In genomic region chr2:122152850-122153249, GRCm38 (mm10) we compare ENCODE assay signal across 31 mouse cellular contexts. TPM values are rescaled to one million over a fixed set of nuclear protein-coding genes. Genes with fewer than 3 reads are reported as not detected.
DNase-seq lines count a peak whose midpoint lies in the region; ATAC-seq and TF ChIP-seq lines count a peak whose summit lies in the region.
"Had no signal": no experiment of that assay in that cellular context is flagged by ENCODE, and none has a peak within 500 bp of the region (broad histone marks: within the 10 kb centered on the region; RNA-seq: fewer than 3 reads in every experiment).

No protein-coding gene starts in this region.

- no peak for TF ChIP-seq POLR2A in MEL (IDR thresholded peaks at IDR 0.05; ENCODE audit: control insufficient read depth in 1 of 2, insufficient read depth in 1 of 2, low read depth in 1 of 2, low read length in 2 of 2, poor library complexity in 1 of 2)
- no peak for TF ChIP-seq POLR2A in bone marrow macrophage, adult 2 months (IDR thresholded peaks at IDR 0.05; ENCODE audit: borderline replicate concordance, low read depth, low read length)

- TF ChIP-seq EP300 in MEL (IDR thresholded peaks at IDR 0.05; ENCODE audit: low read depth in 1 of 2, low read length in 2 of 2) = no peak

- no peaks in the 10 kb centered on the region for H3K9me3 ChIP-seq in liver, embryonic 15.5 days (replicated peaks)
- H3K9me3 ChIP-seq in liver, embryonic 12.5 days (replicated peaks) = no peaks in the 10 kb centered on the region
- H3K9me3 ChIP-seq in MEL (replicated peaks; ENCODE audit: insufficient read depth, low read length) = no peaks in the 10 kb centered on the region
- H3K9me3 ChIP-seq in limb, embryonic 10.5 days (replicated peaks) = no peaks in the 10 kb centered on the region
- H3K9me3 ChIP-seq: embryonic facial prominence, embryonic 12.5 days; embryonic facial prominence, embryonic 15.5 days; forebrain, embryonic 12.5 days; forebrain, embryonic 15.5 days; hindbrain, embryonic 12.5 days; hindbrain, embryonic 15.5 days; intestine, embryonic 15.5 days had no signal

- peak; percentile 52 for DNase-seq in MEL (ENCODE audit: low read depth, low spot score)
- DNase-seq in limb, embryonic 10.5 days (ENCODE audit: low spot score) = no peak
- DNase-seq in adrenal gland, adult (ENCODE audit: inconsistent age in 2 of 2, low spot score in 1 of 2) = no peak
- DNase-seq: adrenal gland, adult 2 months; adrenal gland, postnatal 14 days; cerebellum, adult 18-20 months; cerebellum, adult 9-10 months; cerebellum, postnatal 25 days; gastrocnemius, postnatal 25 days had no signal

- WGBS in liver, embryonic 15.5 days (ENCODE audit: insufficient replicate concordance) = 63% methylated on average over 3 of the region's 3 CpGs
- 65% methylated on average over 3 of the region's 3 CpGs for WGBS in liver, embryonic 12.5 days (ENCODE audit: insufficient replicate concordance)
- WGBS in macrophage (ENCODE audit: missing documents) = 26% methylated on average over 3 of the region's 3 CpGs
- whole genome bisulfite sequencing in limb, embryonic 10.5 days = 91% methylated on average over 3 of the region's 3 CpGs

- H3K36me3 ChIP-seq in liver, embryonic 15.5 days (replicated peaks) = peaks cover 23% of the 10 kb centered on the region
- H3K36me3 ChIP-seq in liver, embryonic 12.5 days = peaks cover 39% of the 10 kb centered on the region
- H3K36me3 ChIP-seq in MEL (ENCODE audit: control insufficient read depth in 1 of 2, insufficient read depth in 2 of 2, low read length in 2 of 2) = peaks cover 3 to 30% of the 10 kb centered on the region in 2 experiments; a peak in 3 of 4 replicates
- H3K36me3 ChIP-seq in macrophage (ENCODE audit: inconsistent target) = peaks cover 49% of the 10 kb centered on the region
- H3K36me3 ChIP-seq in limb, embryonic 10.5 days = peaks cover 25% of the 10 kb centered on the region
- H3K36me3 ChIP-seq: embryonic facial prominence, embryonic 15.5 days; forebrain, embryonic 12.5 days; forebrain, embryonic 15.5 days; hindbrain, embryonic 15.5 days; intestine, embryonic 15.5 days had no signal

- H3K27ac ChIP-seq in liver, embryonic 15.5 days (replicated peaks) = peak overlapping the region; percentile 39; the same call in 1 of the 2 replicates
- no peak overlapping the region for H3K27ac ChIP-seq in liver, embryonic 12.5 days
- no peak overlapping the region for H3K27ac ChIP-seq in MEL (ENCODE audit: control insufficient read depth, low read depth, low read length)
- H3K27ac ChIP-seq in bone marrow macrophage, adult 2 months (ENCODE audit: insufficient read depth, low read depth, low read length) = peak overlapping the region; percentile 30
- peak overlapping the region; percentile 40 for H3K27ac ChIP-seq in macrophage
- H3K27ac ChIP-seq in limb, embryonic 10.5 days = no peak overlapping the region
- H3K27ac ChIP-seq: embryonic facial prominence, embryonic 12.5 days; embryonic facial prominence, embryonic 15.5 days; forebrain, embryonic 12.5 days; forebrain, embryonic 15.5 days; hindbrain, embryonic 12.5 days; hindbrain, embryonic 15.5 days; intestine, embryonic 15.5 days had no signal

- no peak overlapping the region for H3K4me3 ChIP-seq in liver, embryonic 15.5 days (replicated peaks)
- no peak overlapping the region for H3K4me3 ChIP-seq in liver, embryonic 12.5 days
- H3K4me3 ChIP-seq in MEL (ENCODE audit: control insufficient read depth in 1 of 2, insufficient read depth in 1 of 2, low read depth in 2 of 2, low read length in 2 of 2) = no peak overlapping the region
- no peak overlapping the region for H3K4me3 ChIP-seq in bone marrow macrophage, adult 2 months (ENCODE audit: insufficient read depth, low read length)
- no peak overlapping the region for H3K4me3 ChIP-seq in macrophage (ENCODE audit: inconsistent target)
- H3K4me3 ChIP-seq in limb, embryonic 10.5 days = no peak overlapping the region
- H3K4me3 ChIP-seq: embryonic facial prominence, embryonic 12.5 days; embryonic facial prominence, embryonic 15.5 days; forebrain, embryonic 12.5 days; forebrain, embryonic 15.5 days; hindbrain, embryonic 12.5 days; hindbrain, embryonic 15.5 days; intestine, embryonic 15.5 days had no signal

- no peaks in the 10 kb centered on the region for H3K27me3 ChIP-seq in liver, embryonic 15.5 days
- no peaks in the 10 kb centered on the region for H3K27me3 ChIP-seq in liver, embryonic 12.5 days (replicated peaks)
- H3K27me3 ChIP-seq in MEL (ENCODE audit: control insufficient read depth in 1 of 2, insufficient read depth in 2 of 2, low read length in 2 of 2) = no peaks in the 10 kb centered on the region
- H3K27me3 ChIP-seq in limb, embryonic 10.5 days (ENCODE audit: low read depth, poor library complexity, severe bottlenecking) = no peaks in the 10 kb centered on the region
- H3K27me3 ChIP-seq: embryonic facial prominence, embryonic 12.5 days; embryonic facial prominence, embryonic 15.5 days; forebrain, embryonic 15.5 days; hindbrain, embryonic 12.5 days; hindbrain, embryonic 15.5 days; intestine, embryonic 15.5 days had no signal

- no peak for TF ChIP-seq RAD21 in MEL (IDR thresholded peaks at IDR 0.05; ENCODE audit: low read depth, low read length)

- TF ChIP-seq CTCF in MEL (IDR thresholded peaks at IDR 0.05 in 2 of 3, conservative IDR thresholded peaks at IDR 0.05 in 1 of 3; ENCODE audit: control insufficient read depth in 1 of 3, insufficient read depth in 1 of 3, low read depth in 2 of 3, low read length in 3 of 3, poor library complexity in 1 of 3, severe bottlenecking in 1 of 3) = no peak
- no peak for TF ChIP-seq CTCF in bone marrow macrophage, adult 2 months (IDR thresholded peaks at IDR 0.05; ENCODE audit: low read depth, low read length)

- ATAC-seq in liver, embryonic 15.5 days (ENCODE audit: insufficient read depth) = no peak
- ATAC-seq in liver, embryonic 12.5 days = no peak
- ATAC-seq: forebrain, embryonic 15.5 days; intestine, embryonic 15.5 days had no signal

- H3K79me2 ChIP-seq in MEL (ENCODE audit: control insufficient read depth, insufficient read depth, low read length, poor library complexity) = peaks cover 32% of the 10 kb centered on the region
- peaks cover 58% of the 10 kb centered on the region for H3K79me2 ChIP-seq in macrophage (ENCODE audit: inconsistent target)

- H3K4me1 ChIP-seq in liver, embryonic 15.5 days (replicated peaks) = peaks cover 62% of the 10 kb centered on the region
- peaks cover 37% of the 10 kb centered on the region for H3K4me1 ChIP-seq in liver, embryonic 12.5 days
- peaks cover 11 to 24% of the 10 kb centered on the region in 2 experiments for H3K4me1 ChIP-seq in MEL (ENCODE audit: control insufficient read depth in 1 of 2, insufficient read depth in 2 of 2, low read length in 2 of 2)
- H3K4me1 ChIP-seq in bone marrow macrophage, adult 2 months (ENCODE audit: control insufficient read depth, insufficient read depth, low read length) = peaks cover 58% of the 10 kb centered on the region
- H3K4me1 ChIP-seq in limb, embryonic 10.5 days = peaks cover 4% of the 10 kb centered on the region; the same call in 1 of the 2 replicates
- H3K4me1 ChIP-seq: forebrain, embryonic 15.5 days; intestine, embryonic 15.5 days had no signal

- no peak overlapping the region for H3K4me2 ChIP-seq in liver, embryonic 15.5 days
- no peak overlapping the region for H3K4me2 ChIP-seq in liver, embryonic 12.5 days
- H3K4me2 ChIP-seq: embryonic facial prominence, embryonic 12.5 days; embryonic facial prominence, embryonic 15.5 days; forebrain, embryonic 12.5 days; forebrain, embryonic 15.5 days; heart, embryonic 11.5 days; hindbrain, embryonic 12.5 days; hindbrain, embryonic 15.5 days; intestine, embryonic 15.5 days had no signal

- H3K9ac ChIP-seq in liver, embryonic 15.5 days = no peak overlapping the region
- no peak overlapping the region for H3K9ac ChIP-seq in liver, embryonic 12.5 days
- no peak overlapping the region for H3K9ac ChIP-seq in MEL (ENCODE audit: control insufficient read depth, low read depth, low read length, poor library complexity, severe bottlenecking)
- H3K9ac ChIP-seq: embryonic facial prominence, embryonic 12.5 days; embryonic facial prominence, embryonic 15.5 days; forebrain, embryonic 12.5 days; forebrain, embryonic 15.5 days; hindbrain, embryonic 12.5 days; hindbrain, embryonic 15.5 days; intestine, embryonic 15.5 days had no signal

RNA-seq across cellular contexts. Expression of gene B2m, which starts 5.4 kb away (rescaled TPM):
- 416 and 443 TPM in 2 replicates for polyA plus RNA-seq in liver, embryonic 15.5 days (2015; fragmentation: Nextera tagmentation; extraction: Ambion mirVana)
- polyA plus RNA-seq in liver, embryonic 12.5 days (2016; fragmentation: Nextera tagmentation; extraction: Ambion mirVana) = 273 and 281 TPM in 2 replicates
- 108 and 135 TPM in 2 replicates for total RNA-seq in MEL (2012; rRNA removed)
- polyA plus RNA-seq in MEL (2012; ENCODE audit: insufficient read depth in 1 of 2, insufficient read length in 2 of 2, low read depth in 1 of 2, low replicate concordance in 2 of 2, missing spikeins in 1 of 2) (1,000 to 10,000 TPM in 1 of 2 experiments, 100 to 1,000 TPM in 1; 229 to 1,161 TPM), macrophage (2018) (8,759 to 13,911 TPM (median 12,544 TPM) in 3 replicates)
- polyA plus RNA-seq in bone marrow macrophage, adult 2 months (2012; ENCODE audit: insufficient read depth, insufficient read length, missing spikeins) = 8,073 and 8,193 TPM in 2 replicates
- 100 to 1,000 TPM; 129 to 428 (median 238) TPM for total RNA-seq in macrophage (2018; cell fraction: chromatin; rRNA removed)
- total RNA-seq in macrophage (2018; cell fraction: cytosol; rRNA removed) = over 10,000 TPM in 11 of 26 experiments, 1,000 to 10,000 TPM in 15; 6,005 to 14,077 (median 8,481) TPM
- 1,000 to 10,000 TPM in 24 of 26 experiments, 100 to 1,000 TPM in 2; 695 to 5,289 (median 2,340) TPM for total RNA-seq in macrophage (2018; cell fraction: nucleus; rRNA removed)
- polyA plus RNA-seq in limb, embryonic 10.5 days (2016; fragmentation: Nextera tagmentation; extraction: Ambion mirVana) = 73.7 and 87.1 TPM in 2 replicates

RNA-seq across cellular contexts. Expression of gene Trim69, which starts 7.7 kb away (rescaled TPM):
- not detected in 2 replicates for polyA plus RNA-seq in liver, embryonic 15.5 days (2015; fragmentation: Nextera tagmentation; extraction: Ambion mirVana)
- polyA plus RNA-seq in liver, embryonic 12.5 days (2016; fragmentation: Nextera tagmentation; extraction: Ambion mirVana) = 0.07 TPM in 1 of 2 replicates, not detected in the other
- total RNA-seq in MEL (2012; rRNA removed) = not detected in 2 replicates
- polyA plus RNA-seq in MEL (2012; ENCODE audit: insufficient read depth in 1 of 2, insufficient read length in 2 of 2, low read depth in 1 of 2, low replicate concordance in 2 of 2, missing spikeins in 1 of 2) (under 1 TPM in 1 of 2 experiments, not detected in 1; 0.04 TPM), macrophage (2018) (0.07 to 0.12 TPM in 2 of 3 replicates, not detected in the other)
- not detected in 2 replicates for polyA plus RNA-seq in bone marrow macrophage, adult 2 months (2012; ENCODE audit: insufficient read depth, insufficient read length, missing spikeins)
- total RNA-seq in macrophage (2018; cell fraction: chromatin; rRNA removed) = 1 to 10 TPM in 3 of 26 experiments, under 1 TPM in 15, not detected in 8; 0.40 to 1.2 (median 0.59) TPM
- under 1 TPM in 10 of 26 experiments, not detected in 16; 0.07 to 0.18 (median 0.14) TPM for total RNA-seq in macrophage (2018; cell fraction: cytosol; rRNA removed)
- total RNA-seq in macrophage (2018; cell fraction: nucleus; rRNA removed) = 1 to 10 TPM in 4 of 26 experiments, under 1 TPM in 14, not detected in 8; 0.23 to 3.9 (median 0.67) TPM
- 0.08 TPM in 1 of 2 replicates, not detected in the other for polyA plus RNA-seq in limb, embryonic 10.5 days (2016; fragmentation: Nextera tagmentation; extraction: Ambion mirVana)
- total RNA-seq: adrenal gland, adult 2 months; adrenal gland, postnatal 14 days; adrenal gland, postnatal 4 days; common myeloid progenitor, adult 5-6 weeks; ES-E14; gastrocnemius, adult 8-10 months; gastrocnemius, postnatal 25 days; heart, postnatal 25 days; hematopoietic stem cell, adult 5-6 weeks had no signal
- polyA plus RNA-seq: adrenal gland, adult 2 months; embryonic facial prominence, embryonic 12.5 days; embryonic facial prominence, embryonic 15.5 days; forebrain, embryonic 12.5 days; forebrain, embryonic 15.5 days; heart, postnatal 0 days; hindbrain, embryonic 12.5 days; hindbrain, embryonic 15.5 days; intestine, embryonic 15.5 days had no signal

RNA-seq across cellular contexts. Expression of gene Patl2, which starts 33.1 kb away (rescaled TPM):
- 0.06 TPM in 1 of 2 replicates, not detected in the other for polyA plus RNA-seq in liver, embryonic 15.5 days (2015; fragmentation: Nextera tagmentation; extraction: Ambion mirVana)
- 0.05 TPM in 1 of 2 replicates, not detected in the other for polyA plus RNA-seq in liver, embryonic 12.5 days (2016; fragmentation: Nextera tagmentation; extraction: Ambion mirVana)
- 0.58 and 0.72 TPM in 2 replicates for total RNA-seq in MEL (2012; rRNA removed)
- under 1 TPM in 1 of 2 experiments, not detected in 1; 0.84 TPM for polyA plus RNA-seq in MEL (2012; ENCODE audit: insufficient read depth in 1 of 2, insufficient read length in 2 of 2, low read depth in 1 of 2, low replicate concordance in 2 of 2, missing spikeins in 1 of 2)
- polyA plus RNA-seq in bone marrow macrophage, adult 2 months (2012; ENCODE audit: insufficient read depth, insufficient read length, missing spikeins) = 0.23 and 0.33 TPM in 2 replicates
- total RNA-seq in macrophage (2018; cell fraction: chromatin; rRNA removed) = under 1 TPM in 18 of 26 experiments, not detected in 8; 0.28 to 0.65 (median 0.45) TPM
- total RNA-seq in macrophage (2018; cell fraction: cytosol; rRNA removed) = 1 to 10 TPM in 1 of 26 experiments, under 1 TPM in 25; 0.30 to 1.0 (median 0.58) TPM
- total RNA-seq in macrophage (2018; cell fraction: nucleus; rRNA removed) = 1 to 10 TPM in 6 of 26 experiments, under 1 TPM in 18, not detected in 2; 0.17 to 1.6 (median 0.72) TPM
- 0.40 to 0.81 TPM in 2 of 3 replicates, not detected in the other for polyA plus RNA-seq in macrophage (2018)
- not detected in 2 replicates for polyA plus RNA-seq in limb, embryonic 10.5 days (2016; fragmentation: Nextera tagmentation; extraction: Ambion mirVana)
- total RNA-seq: adrenal gland, adult 2 months; common myeloid progenitor, adult 5-6 weeks; gastrocnemius, adult 8-10 months; gastrocnemius, postnatal 25 days; heart, adult 8-10 months; heart, postnatal 25 days; hematopoietic stem cell, adult 5-6 weeks had no signal
- polyA plus RNA-seq: adrenal gland, adult 2 months; embryonic facial prominence, embryonic 12.5 days; forebrain, embryonic 12.5 days; forebrain, embryonic 15.5 days; heart, embryonic 11.5 days; heart, embryonic 14.5 days; hindbrain, embryonic 12.5 days; hindbrain, embryonic 15.5 days; intestine, embryonic 15.5 days had no signal

RNA-seq across cellular contexts. Expression of gene Terb2, which starts 33.2 kb away (rescaled TPM):
- not detected in 2 replicates for polyA plus RNA-seq in liver, embryonic 15.5 days (2015; fragmentation: Nextera tagmentation; extraction: Ambion mirVana)
- polyA plus RNA-seq in liver, embryonic 12.5 days (2016; fragmentation: Nextera tagmentation; extraction: Ambion mirVana) = not detected in 2 replicates
- not detected in 2 replicates for total RNA-seq in MEL (2012; rRNA removed)
- not detected for polyA plus RNA-seq in MEL (2012; ENCODE audit: insufficient read depth in 1 of 2, insufficient read length in 2 of 2, low read depth in 1 of 2, low replicate concordance in 2 of 2, missing spikeins in 1 of 2)
- polyA plus RNA-seq in bone marrow macrophage, adult 2 months (2012; ENCODE audit: insufficient read depth, insufficient read length, missing spikeins) = not detected in 2 replicates
- total RNA-seq in macrophage (2018; cell fraction: chromatin; rRNA removed) = not detected
- not detected for total RNA-seq in macrophage (2018; cell fraction: cytosol; rRNA removed)
- not detected for total RNA-seq in macrophage (2018; cell fraction: nucleus; rRNA removed)
- not detected in 3 replicates for polyA plus RNA-seq in macrophage (2018)
- not detected in 2 replicates for polyA plus RNA-seq in limb, embryonic 10.5 days (2016; fragmentation: Nextera tagmentation; extraction: Ambion mirVana)
- total RNA-seq: adrenal gland, adult 2 months; adrenal gland, postnatal 14 days; adrenal gland, postnatal 4 days; common myeloid progenitor, adult 5-6 weeks; gastrocnemius, adult 8-10 months; gastrocnemius, postnatal 25 days; heart, adult 8-10 months; heart, postnatal 25 days; hematopoietic stem cell, adult 5-6 weeks had no signal
- polyA plus RNA-seq: adrenal gland, adult 2 months; embryonic facial prominence, embryonic 12.5 days; embryonic facial prominence, embryonic 15.5 days; forebrain, embryonic 12.5 days; forebrain, embryonic 15.5 days; gonadal fat pad, adult 2 months; heart, embryonic 11.5 days; heart, embryonic 14.5 days; heart, postnatal 0 days; hindbrain, embryonic 12.5 days; intestine, embryonic 15.5 days had no signal

RNA-seq across cellular contexts. Expression of gene Spg11, which starts 34.7 kb away (rescaled TPM):
- polyA plus RNA-seq in liver, embryonic 15.5 days (2015; fragmentation: Nextera tagmentation; extraction: Ambion mirVana) = 2.7 and 3.6 TPM in 2 replicates
- polyA plus RNA-seq in liver, embryonic 12.5 days (2016; fragmentation: Nextera tagmentation; extraction: Ambion mirVana) = 5.8 and 6.2 TPM in 2 replicates
- total RNA-seq in MEL (2012; rRNA removed) = 5.9 TPM in 2 replicates
- polyA plus RNA-seq in MEL (2012; ENCODE audit: insufficient read depth in 1 of 2, insufficient read length in 2 of 2, low read depth in 1 of 2, low replicate concordance in 2 of 2, missing spikeins in 1 of 2) (1 to 10 TPM in 1 of 2 experiments, not detected in 1; 6.9 TPM), macrophage (2018) (19.6 to 24.9 TPM (median 23.6 TPM) in 3 replicates)
- 15.3 and 16.4 TPM in 2 replicates for polyA plus RNA-seq in bone marrow macrophage, adult 2 months (2012; ENCODE audit: insufficient read depth, insufficient read length, missing spikeins)
- 100 to 1,000 TPM in 15 of 26 experiments, 10 to 100 TPM in 11; 29.8 to 172 (median 109) TPM for total RNA-seq in macrophage (2018; cell fraction: chromatin; rRNA removed)
- 10 to 100 TPM; 22.1 to 40.1 (median 33.4) TPM for total RNA-seq in macrophage (2018; cell fraction: cytosol; rRNA removed)
- total RNA-seq in macrophage (2018; cell fraction: nucleus; rRNA removed) = 10 to 100 TPM; 34.1 to 97.6 (median 68.8) TPM
- polyA plus RNA-seq in limb, embryonic 10.5 days (2016; fragmentation: Nextera tagmentation; extraction: Ambion mirVana) = 9.8 and 12.1 TPM in 2 replicates

Comparison
In these comparisons a context has a peak if more than half of its experiments do, and no peak if none do; other contexts are left out.
1. H3K27ac ChIP-seq: peak in liver, embryonic 15.5 days (single experiment), bone marrow macrophage, adult 2 months (single experiment) and macrophage (single experiment); none in liver, embryonic 12.5 days (single experiment), MEL (single experiment) and limb, embryonic 10.5 days (single experiment).